Mouse (Mus musculus) brain, embryonic 14.5 days (tissue): ENCODE results near the gene Speer4f1.

Source experiments
- CTCF ChIP-seq: fragments of 200-500 bp; IDR thresholded peaks from 2 replicates; pipeline ENCODE4 v1.5.1; 2012; ENCODE audit warnings: inconsistent platforms, mild to moderate bottlenecking, moderate library complexity, borderline replicate concordance; ENCODE audit not compliant: insufficient read depth, insufficient read length; ENCODE audit errors: extremely low read depth
- POLR2A ChIP-seq: fragments of 200-500 bp; IDR thresholded peaks from 2 replicates; pipeline ENCODE4 v1.6.1; 2012; ENCODE audit warnings: mild to moderate bottlenecking, inconsistent platforms, borderline replicate concordance; ENCODE audit not compliant: poor library complexity, insufficient read depth, insufficient read length, severe bottlenecking; ENCODE audit errors: extremely low read depth

DNA sequence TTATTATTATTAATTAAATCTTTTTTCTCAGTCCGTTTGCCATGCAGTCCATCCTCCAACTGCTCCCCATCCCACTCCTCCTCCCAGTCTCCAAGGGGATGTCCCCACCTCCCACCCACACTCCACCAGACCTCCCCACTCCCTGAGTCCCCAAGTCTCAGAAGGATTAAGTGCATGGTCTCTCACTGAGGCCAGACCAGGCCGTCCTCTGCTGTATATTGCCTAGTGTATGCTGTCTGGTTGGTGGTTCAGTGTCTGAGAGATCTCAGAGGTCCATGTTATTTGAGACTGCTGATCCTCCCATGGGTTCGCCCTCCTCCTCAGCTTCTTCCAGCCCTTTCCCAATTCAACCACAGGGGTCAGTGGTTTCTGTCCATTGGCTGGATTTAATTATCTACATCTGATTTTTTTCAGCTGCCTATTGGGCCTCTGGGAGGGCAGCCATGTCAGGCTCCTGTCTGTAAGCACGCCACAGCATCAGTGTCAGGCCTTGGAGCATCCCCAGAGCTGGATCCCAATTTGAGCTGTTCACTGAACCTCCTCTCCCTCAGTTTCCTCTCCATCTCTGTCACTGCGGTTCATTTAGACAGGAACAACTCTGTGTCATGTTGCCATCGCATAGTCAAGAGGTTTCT, 20.8 kb upstream of the Speer4f1 start:
- TF ChIP-seq POLR2A = no peak
- no peak for TF ChIP-seq CTCF
